Mouse (Mus musculus) MEL (cell line): ENCODE measurements around the gene Crybb3. TPM values are rescaled to one million over a fixed set of nuclear protein-coding genes. Genes with fewer than 3 reads are reported as not detected.

ENCODE experiments used
- DNase-seq: peaks from one replicate; pipeline ENCODE4 v3.0.0; 2011; ENCODE audit warnings: low read depth, low spot score
- H3K27ac ChIP-seq: 2 replicates; pipeline ENCODE4 v1.5.1; 2012; ENCODE audit warnings: low read depth, mild to moderate bottlenecking, control low read depth, low read length, moderate library complexity; ENCODE audit not compliant: control insufficient read depth
- H3K27me3 ChIP-seq, 2 experiments: fragments of 150-350 bp in 1 of 2; sonication (generic) in 1 of 2; 2 replicates each; pipeline ENCODE4 v1.6.1; 2012; ENCODE audit warnings: low read length in 2 of 2, mild to moderate bottlenecking in 2 of 2, improper control_type of control experiment in 1 of 2, moderate library complexity in 1 of 2; ENCODE audit not compliant: insufficient read depth in 2 of 2, control insufficient read depth in 1 of 2
- H3K36me3 ChIP-seq, 2 experiments: 2 replicates each; pipeline ENCODE4 v1.6.1; 2012 to 2014; ENCODE audit warnings: low read length in 2 of 2, improper control_type of control experiment in 1 of 2, inconsistent platforms in 1 of 2, mild to moderate bottlenecking in 1 of 2; ENCODE audit not compliant: insufficient read depth in 2 of 2, control insufficient read depth in 1 of 2
- H3K4me1 ChIP-seq, 2 experiments: fragments of 150-350 bp in 1 of 2; sonication (generic) in 1 of 2; 2 replicates each; pipeline ENCODE4 v1.6.1; 2012; ENCODE audit warnings: low read length in 2 of 2, improper control_type of control experiment in 1 of 2, mild to moderate bottlenecking in 1 of 2; ENCODE audit not compliant: insufficient read depth in 2 of 2, control insufficient read depth in 1 of 2
- H3K4me3 ChIP-seq, 2 experiments: fragments of 150-350 bp in 1 of 2; sonication (generic) in 1 of 2; 2 replicates each; pipeline ENCODE4 v1.5.1; 2012; ENCODE audit warnings: low read depth in 2 of 2, low read length in 2 of 2, mild to moderate bottlenecking in 2 of 2, moderate library complexity in 2 of 2, control low read depth in 1 of 2, improper control_type of control experiment in 1 of 2; ENCODE audit not compliant: control insufficient read depth in 1 of 2, insufficient read depth in 1 of 2
- H3K79me2 ChIP-seq: 2 replicates; pipeline ENCODE4 v1.6.1; 2012; ENCODE audit warnings: mild to moderate bottlenecking, low read length, moderate library complexity; ENCODE audit not compliant: control insufficient read depth, poor library complexity, insufficient read depth
- H3K9ac ChIP-seq: 2 replicates; pipeline ENCODE4 v1.6.1; 2012; ENCODE audit warnings: low read depth, mild to moderate bottlenecking, control low read depth, low read length, moderate library complexity; ENCODE audit not compliant: control insufficient read depth, poor library complexity, severe bottlenecking
- H3K9me3 ChIP-seq: fragments of 150-350 bp; sonication (generic); replicated peaks from 2 replicates; pipeline ENCODE4 v1.6.1; 2012; ENCODE audit warnings: mild to moderate bottlenecking, low read length, improper control_type of control experiment, moderate library complexity; ENCODE audit not compliant: insufficient read depth
- CTCF ChIP-seq, 3 experiments: IDR thresholded peaks in 2 of 3; conservative IDR thresholded peaks in 1 of 3; 2 replicates each; pipeline ENCODE4 v1.5.1; 2011 to 2012; ENCODE audit warnings: low read length in 3 of 3, low read depth in 2 of 3, mild to moderate bottlenecking in 2 of 3, improper control_type of control experiment in 1 of 3, inconsistent platforms in 1 of 3, mixed read lengths in 1 of 3, moderate library complexity in 1 of 3; ENCODE audit not compliant: control insufficient read depth in 1 of 3, insufficient read depth in 1 of 3, poor library complexity in 1 of 3, severe bottlenecking in 1 of 3
- E2F4 ChIP-seq: IDR thresholded peaks from 2 replicates; pipeline ENCODE4 v1.6.1; 2011; ENCODE audit warnings: low read depth, low read length, improper control_type of control experiment, borderline replicate concordance
- EP300 ChIP-seq, 2 experiments: IDR thresholded peaks; 2 replicates each; pipeline ENCODE4 v1.6.1; 2011; ENCODE audit warnings: improper control_type of control experiment in 2 of 2, low read length in 2 of 2, low read depth in 1 of 2, mild to moderate bottlenecking in 1 of 2
- GABPA ChIP-seq: IDR thresholded peaks from 2 replicates; pipeline ENCODE4 v1.6.1; 2012; ENCODE audit warnings: low read depth, mild to moderate bottlenecking, inconsistent platforms, low read length, improper control_type of control experiment, moderate library complexity
- HCFC1 ChIP-seq: IDR thresholded peaks from 2 replicates; pipeline ENCODE4 v1.6.1; 2012; ENCODE audit warnings: low read depth, mild to moderate bottlenecking, inconsistent platforms, low read length, improper control_type of control experiment, moderate library complexity
- MAFK ChIP-seq: IDR thresholded peaks from 2 replicates; pipeline ENCODE4 v1.6.1; 2011; ENCODE audit warnings: low read depth, mild to moderate bottlenecking, low read length, improper control_type of control experiment, borderline replicate concordance
- MAX ChIP-seq: IDR thresholded peaks from 2 replicates; pipeline ENCODE4 v1.6.1; 2011; ENCODE audit warnings: low read length, improper control_type of control experiment
- MEF2A ChIP-seq: IDR thresholded peaks from 2 replicates; pipeline ENCODE4 v1.6.1; 2014; ENCODE audit warnings: low read depth, mild to moderate bottlenecking, inconsistent platforms, low read length, improper control_type of control experiment; ENCODE audit not compliant: poor library complexity, insufficient replicate concordance, severe bottlenecking; ENCODE audit errors: extremely low read depth
- MXI1 ChIP-seq: IDR thresholded peaks from 2 replicates; pipeline ENCODE4 v1.6.1; 2011; ENCODE audit warnings: mild to moderate bottlenecking, low read depth, low read length, improper control_type of control experiment
- MYB ChIP-seq: IDR thresholded peaks from 2 replicates; pipeline ENCODE4 v1.6.1; 2011; ENCODE audit warnings: mild to moderate bottlenecking, low read depth, low read length, improper control_type of control experiment
- NELFE ChIP-seq: IDR thresholded peaks from 2 replicates; pipeline ENCODE4 v1.6.1; 2011; ENCODE audit warnings: low read depth, low read length, improper control_type of control experiment
- NRF1 ChIP-seq: IDR thresholded peaks from 2 replicates; pipeline ENCODE4 v1.6.1; 2014; ENCODE audit warnings: low read depth, mild to moderate bottlenecking, inconsistent platforms, low read length, improper control_type of control experiment, moderate library complexity; ENCODE audit not compliant: poor library complexity, insufficient read depth, severe bottlenecking
- POLR2A ChIP-seq, 2 experiments: IDR thresholded peaks; 2 replicates each; pipeline ENCODE4 v1.6.1; 2011 to 2012; ENCODE audit warnings: low read length in 2 of 2, mild to moderate bottlenecking in 2 of 2, control low read depth in 1 of 2, improper control_type of control experiment in 1 of 2, low read depth in 1 of 2, moderate library complexity in 1 of 2; ENCODE audit not compliant: control insufficient read depth in 1 of 2, insufficient read depth in 1 of 2, poor library complexity in 1 of 2
- POLR2AphosphoS2 ChIP-seq: IDR thresholded peaks from 2 replicates; pipeline ENCODE4 v1.6.1; 2011; ENCODE audit warnings: low read length, improper control_type of control experiment
- RCOR1 ChIP-seq: IDR thresholded peaks from 2 replicates; pipeline ENCODE4 v1.6.1; 2012; ENCODE audit warnings: low read depth, mild to moderate bottlenecking, inconsistent platforms, low read length, improper control_type of control experiment
- TBP ChIP-seq: IDR thresholded peaks from 2 replicates; pipeline ENCODE4 v1.8.0; 2011; ENCODE audit warnings: low read depth, low read length, improper control_type of control experiment
- UBTF ChIP-seq: IDR thresholded peaks from 2 replicates; pipeline ENCODE4 v1.6.1; 2012; ENCODE audit warnings: low read depth, mild to moderate bottlenecking, inconsistent platforms, low read length, improper control_type of control experiment, moderate library complexity, borderline replicate concordance; ENCODE audit not compliant: insufficient read depth
- USF1 ChIP-seq: IDR thresholded peaks from 2 replicates; pipeline ENCODE4 v1.6.1; 2014; ENCODE audit warnings: low read depth, mild to moderate bottlenecking, inconsistent platforms, low read length, improper control_type of control experiment, moderate library complexity
- ZC3H11A ChIP-seq: IDR thresholded peaks from 2 replicates; pipeline ENCODE4 v1.6.1; 2012; ENCODE audit warnings: low read depth, mild to moderate bottlenecking, inconsistent platforms, low read length, improper control_type of control experiment
- ZMIZ1 ChIP-seq: IDR thresholded peaks from 2 replicates; pipeline ENCODE4 v1.6.1; 2012; ENCODE audit warnings: low read depth, mild to moderate bottlenecking, inconsistent platforms, low read length, improper control_type of control experiment, moderate library complexity
- polyA plus RNA-seq, 2 experiments: library from polyadenylated mRNA; stranded (reverse) in 1 of 2; unstranded in 1 of 2; fragments of >175 nt in 1 of 2; fragments of >200 nt in 1 of 2; gene quantifications; 2 replicates each; pipeline versions ENCODE4 v1.2.1 to v1.2.4; 2012; ENCODE audit warnings: low replicate concordance in 2 of 2, low read depth in 1 of 2; ENCODE audit not compliant: insufficient read length in 2 of 2, insufficient read depth in 1 of 2, missing spikeins in 1 of 2
- total RNA-seq: library from RNA; depleted of rRNA; stranded (reverse); fragments of 300-350 nt; gene quantifications from 2 replicates; pipeline ENCODE4 v1.2.3, GENCODE M21; 2012

The Crybb3 gene
- total and polyA plus RNA-seq, 3 experiments = not detected

GRCm38 (mm10) chr5:113101457-113101856, 20.1 kb upstream of the Crybb3 start:
- no peaks in the 10 kb centered on the region for H3K9me3 ChIP-seq
- TF ChIP-seq UBTF (no peak), CTCF (IDR thresholded peaks at IDR 0.05 in 2 of 3, conservative IDR thresholded peaks at IDR 0.05 in 1 of 3; ENCODE audit: control insufficient read depth in 1 of 3, insufficient read depth in 1 of 3, low read depth in 2 of 3, low read length in 3 of 3, poor library complexity in 1 of 3, severe bottlenecking in 1 of 3) (no peak), ZMIZ1 (no peak), NELFE (no peak)
- no peaks in the 10 kb centered on the region for H3K36me3 ChIP-seq

DNA sequence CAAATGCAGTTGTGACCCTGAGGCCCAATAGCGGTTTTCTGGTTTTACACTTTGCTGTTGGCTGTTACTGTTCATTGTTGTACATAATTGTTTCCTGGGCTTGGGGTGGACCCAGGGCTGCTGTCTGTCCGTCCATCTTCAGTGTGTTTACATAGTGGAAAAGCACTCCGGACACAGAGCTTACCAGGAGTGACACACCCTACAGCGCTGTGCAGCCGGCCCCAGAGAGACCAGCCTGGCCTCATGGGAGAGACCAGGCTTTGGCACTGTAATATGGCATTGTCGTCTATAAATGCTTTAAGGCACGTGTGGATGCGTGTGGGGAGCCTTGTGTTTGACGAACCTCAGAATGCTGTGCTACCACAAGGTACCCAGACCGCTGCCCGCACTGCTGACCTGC, 19.0 kb upstream of the Crybb3 start:
- no peaks in the 10 kb centered on the region for H3K27me3 ChIP-seq
- no peaks in the 10 kb centered on the region for H3K4me1 ChIP-seq

More at GRCm38 (mm10) chr5:113101457-113101856, 20.1 kb upstream of the Crybb3 start:
- H3K27me3 ChIP-seq = no peaks in the 10 kb centered on the region
- H3K4me1 ChIP-seq = no peaks in the 10 kb centered on the region
- H3K4me3 ChIP-seq = no peak overlapping the region
- H3K9ac ChIP-seq = no peak overlapping the region
- no peaks in the 10 kb centered on the region for H3K79me2 ChIP-seq
- DNase-seq = no peak
- no peak overlapping the region for H3K27ac ChIP-seq

GRCm38 (mm10) chr5:113099546-113099945, 18.2 kb upstream of the Crybb3 start:
- Histone ChIP-seq H3K9ac (no peak overlapping the region), H3K27me3 (no peaks in the 10 kb centered on the region), H3K79me2 (no peaks in the 10 kb centered on the region), H3K27ac (no peak overlapping the region), H3K9me3 (no peaks in the 10 kb centered on the region), H3K4me1 (no peaks in the 10 kb centered on the region), H3K36me3 (no peaks in the 10 kb centered on the region), H3K4me3 (no peak overlapping the region)
- DNase-seq = peak; percentile 3
- TF ChIP-seq GABPA = no peak
- peak; percentile 27 to 44 (median 43); a peak in 5 of 6 replicates for TF ChIP-seq CTCF (IDR thresholded peaks at IDR 0.05 in 2 of 3, conservative IDR thresholded peaks at IDR 0.05 in 1 of 3; ENCODE audit: control insufficient read depth in 1 of 3, insufficient read depth in 1 of 3, low read depth in 2 of 3, low read length in 3 of 3, poor library complexity in 1 of 3, severe bottlenecking in 1 of 3)

More for the DNA sequence above, 19.0 kb upstream of the Crybb3 start:
- Histone ChIP-seq H3K27ac (no peak overlapping the region), H3K79me2 (no peaks in the 10 kb centered on the region), H3K9ac (no peak overlapping the region), H3K36me3 (no peaks in the 10 kb centered on the region), H3K9me3 (no peaks in the 10 kb centered on the region)
- DNase-seq = no peak
- TF ChIP-seq E2F4 = no peak
- no peak for TF ChIP-seq NRF1
- no peak for TF ChIP-seq USF1
- no peak for TF ChIP-seq HCFC1
- no peak for TF ChIP-seq ZMIZ1
- TF ChIP-seq POLR2A (IDR thresholded peaks at IDR 0.05; ENCODE audit: control insufficient read depth in 1 of 2, insufficient read depth in 1 of 2, low read depth in 1 of 2, low read length in 2 of 2, poor library complexity in 1 of 2) = no peak
- no peak for TF ChIP-seq MYB
- no peak for TF ChIP-seq EP300 (IDR thresholded peaks at IDR 0.05; ENCODE audit: low read depth in 1 of 2, low read length in 2 of 2)
- TF ChIP-seq CTCF (IDR thresholded peaks at IDR 0.05 in 2 of 3, conservative IDR thresholded peaks at IDR 0.05 in 1 of 3; ENCODE audit: control insufficient read depth in 1 of 3, insufficient read depth in 1 of 3, low read depth in 2 of 3, low read length in 3 of 3, poor library complexity in 1 of 3, severe bottlenecking in 1 of 3) = no peak
- TF ChIP-seq MXI1 = no peak
- TF ChIP-seq POLR2AphosphoS2 = no peak
- TF ChIP-seq MEF2A = no peak
- TF ChIP-seq MAX = no peak
- no peak for TF ChIP-seq TBP
- no peak for TF ChIP-seq RCOR1
- no peak for TF ChIP-seq ZC3H11A
- TF ChIP-seq MAFK = no peak
- TF ChIP-seq GABPA = no peak
- TF ChIP-seq, all 39 proteins: peak for 0
- no peak overlapping the region for H3K4me3 ChIP-seq
